Mouse (Mus musculus): ENCODE results near the gene Pip4k2a. TPM values are rescaled to one million over a fixed set of nuclear protein-coding genes. Genes with fewer than 3 reads are reported as not detected.

Gene Pip4k2a
- polyA plus RNA-seq, 1 experiment from 2014 or later: 7.7 TPM

GRCm38 (mm10) chr2:18947669-18948459 is 50.1 kb downstream of the Pip4k2a start:
- WGBS: 82% methylated on average over 7 of the region's 7 CpGs
- Histone ChIP-seq H3K4me3 (no peak overlapping the region), H3K9me3 (replicated peaks) (no peaks in the 10 kb centered on the region), H3K27me3 (ENCODE audit: low read depth, poor library complexity, severe bottlenecking) (no peaks in the 10 kb centered on the region), H3K27ac (replicated peaks) (no peak overlapping the region), H3K4me1 (no peaks in the 10 kb centered on the region), H3K36me3 (no peaks in the 10 kb centered on the region)
- no peak for DNase-seq (ENCODE audit: low spot score)

- H3K27ac ChIP-seq (replicated peaks): no peak overlapping the region
- no peaks in the 10 kb centered on the region for H3K27me3 ChIP-seq (ENCODE audit: low read depth, poor library complexity, severe bottlenecking)
- DNase-seq (ENCODE audit: low spot score): no peak
- H3K9me3 ChIP-seq (replicated peaks): no peaks in the 10 kb centered on the region
- no peaks in the 10 kb centered on the region for H3K4me1 ChIP-seq
- WGBS: 82% methylated on average over 1 of the region's 1 CpGs
- H3K4me3 ChIP-seq: no peak overlapping the region
- H3K36me3 ChIP-seq: no peaks in the 10 kb centered on the region
These were observed 52.5 kb downstream of the Pip4k2a start for GRCm38 (mm10) chr2:18945438-18945837.

- H3K4me1 ChIP-seq: peaks cover 12% of the 10 kb centered on the region
- no peaks in the 10 kb centered on the region for H3K36me3 ChIP-seq
- H3K9me3 ChIP-seq (replicated peaks): no peaks in the 10 kb centered on the region
- DNase-seq (ENCODE audit: low spot score): no peak
- H3K27me3 ChIP-seq (ENCODE audit: low read depth, poor library complexity, severe bottlenecking): no peaks in the 10 kb centered on the region
- no peak overlapping the region for H3K4me3 ChIP-seq
- H3K27ac ChIP-seq (replicated peaks): no peak overlapping the region
- 91% methylated on average over 2 of the region's 2 CpGs for WGBS
These were observed 54.0 kb downstream of the Pip4k2a start for GRCm38 (mm10) chr2:18943930-18944329.

GRCm38 (mm10) chr2:18943366-18943765 is 54.6 kb downstream of the Pip4k2a start:
- Histone ChIP-seq H3K27me3 (ENCODE audit: low read depth, poor library complexity, severe bottlenecking) (no peaks in the 10 kb centered on the region), H3K9me3 (replicated peaks) (no peaks in the 10 kb centered on the region), H3K4me3 (no peak overlapping the region), H3K27ac (replicated peaks) (no peak overlapping the region), H3K4me1 (peaks cover 17% of the 10 kb centered on the region), H3K36me3 (no peaks in the 10 kb centered on the region)
- WGBS: 79% methylated on average over 4 of the region's 4 CpGs
- DNase-seq (ENCODE audit: low spot score): no peak

GRCm38 (mm10) chr2:18940693-18941270 is 57.1 kb downstream of the Pip4k2a start:
- Histone ChIP-seq H3K36me3 (no peaks in the 10 kb centered on the region), H3K9me3 (replicated peaks) (no peaks in the 10 kb centered on the region), H3K27me3 (ENCODE audit: low read depth, poor library complexity, severe bottlenecking) (peaks cover 7% of the 10 kb centered on the region; the same call in 1 of the 2 replicates), H3K27ac (replicated peaks) (no peak overlapping the region), H3K4me3 (no peak overlapping the region), H3K4me1 (peaks cover 26% of the 10 kb centered on the region)
- 81% methylated on average over 12 of the region's 12 CpGs for WGBS
- DNase-seq (ENCODE audit: low spot score): no peak

- no peak overlapping the region; the same call in 1 of the 2 replicates for H3K27ac ChIP-seq (replicated peaks)
- H3K27me3 ChIP-seq (ENCODE audit: low read depth, poor library complexity, severe bottlenecking): peaks cover 7% of the 10 kb centered on the region; the same call in 1 of the 2 replicates
- no peak overlapping the region for H3K4me3 ChIP-seq
- no peak for DNase-seq (ENCODE audit: low spot score)
- WGBS: 26% methylated on average over 8 of the region's 8 CpGs
- H3K36me3 ChIP-seq: no peaks in the 10 kb centered on the region
- peaks cover 30% of the 10 kb centered on the region for H3K4me1 ChIP-seq
- no peaks in the 10 kb centered on the region for H3K9me3 ChIP-seq (replicated peaks)
These were observed 59.0 kb downstream of the Pip4k2a start for GRCm38 (mm10) chr2:18938923-18939329.

GRCm38 (mm10) chr2:18938232-18938631 is 59.7 kb downstream of the Pip4k2a start:
- Histone ChIP-seq H3K36me3 (no peaks in the 10 kb centered on the region), H3K27ac (replicated peaks) (no peak overlapping the region), H3K27me3 (ENCODE audit: low read depth, poor library complexity, severe bottlenecking) (peaks cover 7% of the 10 kb centered on the region; the same call in 1 of the 2 replicates), H3K4me3 (no peak overlapping the region), H3K9me3 (replicated peaks) (no peaks in the 10 kb centered on the region), H3K4me1 (peaks cover 37% of the 10 kb centered on the region)
- DNase-seq (ENCODE audit: low spot score): no peak
- 19% methylated on average over 1 of the region's 1 CpGs for WGBS

GRCm38 (mm10) chr2:18937611-18938010 is 60.3 kb downstream of the Pip4k2a start:
- 62% methylated on average over 2 of the region's 2 CpGs for WGBS
- no peaks in the 10 kb centered on the region for H3K9me3 ChIP-seq (replicated peaks)
- H3K27ac ChIP-seq (replicated peaks): no peak overlapping the region
- no peak overlapping the region for H3K4me3 ChIP-seq
- no peaks in the 10 kb centered on the region for H3K36me3 ChIP-seq
- peaks cover 7% of the 10 kb centered on the region; the same call in 1 of the 2 replicates for H3K27me3 ChIP-seq (ENCODE audit: low read depth, poor library complexity, severe bottlenecking)
- H3K4me1 ChIP-seq: peaks cover 40% of the 10 kb centered on the region
- DNase-seq (ENCODE audit: low spot score): no peak

- WGBS: 85% methylated on average over 7 of the region's 7 CpGs
- Histone ChIP-seq H3K9me3 (replicated peaks) (no peaks in the 10 kb centered on the region), H3K27ac (replicated peaks) (no peak overlapping the region), H3K27me3 (ENCODE audit: low read depth, poor library complexity, severe bottlenecking) (peaks cover 7% of the 10 kb centered on the region; the same call in 1 of the 2 replicates), H3K4me3 (no peak overlapping the region), H3K36me3 (no peaks in the 10 kb centered on the region), H3K4me1 (peaks cover 47% of the 10 kb centered on the region)
- no peak for DNase-seq (ENCODE audit: low spot score)
These were observed 61.5 kb downstream of the Pip4k2a start for GRCm38 (mm10) chr2:18936446-18936845.

GRCm38 (mm10) chr2:18935581-18936027 is 62.3 kb downstream of the Pip4k2a start:
- WGBS: 90% methylated on average over 2 of the region's 2 CpGs
- no peak overlapping the region for H3K27ac ChIP-seq (replicated peaks)
- no peaks in the 10 kb centered on the region for H3K36me3 ChIP-seq
- DNase-seq (ENCODE audit: low spot score): no peak
- no peaks in the 10 kb centered on the region for H3K9me3 ChIP-seq (replicated peaks)
- peaks cover 47% of the 10 kb centered on the region for H3K4me1 ChIP-seq
- peaks cover 7% of the 10 kb centered on the region; the same call in 1 of the 2 replicates for H3K27me3 ChIP-seq (ENCODE audit: low read depth, poor library complexity, severe bottlenecking)
- H3K4me3 ChIP-seq: no peak overlapping the region

- Histone ChIP-seq H3K9me3 (replicated peaks) (no peaks in the 10 kb centered on the region), H3K4me3 (no peak overlapping the region), H3K4me1 (peaks cover 37% of the 10 kb centered on the region), H3K27me3 (ENCODE audit: low read depth, poor library complexity, severe bottlenecking) (peaks cover 7% of the 10 kb centered on the region; the same call in 1 of the 2 replicates), H3K36me3 (no peaks in the 10 kb centered on the region), H3K27ac (replicated peaks) (no peak overlapping the region)
- DNase-seq (ENCODE audit: low spot score): no peak
- 94% methylated on average over 9 of the region's 9 CpGs for WGBS
These were observed 63.8 kb downstream of the Pip4k2a start for GRCm38 (mm10) chr2:18934131-18934530.

GRCm38 (mm10) chr2:18933418-18933817 is 64.5 kb downstream of the Pip4k2a start:
- 0 out of 2 replicates have a peak overlapping the region, but pooled peaks have one; percentile 5 for H3K27ac ChIP-seq (replicated peaks)
- WGBS: 19% methylated on average over 7 of the region's 7 CpGs

More at GRCm38 (mm10) chr2:18933418-18933817, 64.5 kb downstream of the Pip4k2a start:
- H3K36me3 ChIP-seq: no peaks in the 10 kb centered on the region
- peaks cover 30% of the 10 kb centered on the region for H3K4me1 ChIP-seq
- DNase-seq (ENCODE audit: low spot score): peak; percentile 40
- no peak overlapping the region for H3K4me3 ChIP-seq
- H3K9me3 ChIP-seq (replicated peaks): no peaks in the 10 kb centered on the region
- H3K27me3 ChIP-seq (ENCODE audit: low read depth, poor library complexity, severe bottlenecking): peaks cover 7% of the 10 kb centered on the region; the same call in 1 of the 2 replicates

All from midbrain, embryonic 10.5 days (tissue).